Mouse (Mus musculus): Measurements from ENCODE around the gene Cd68.
"Not testable (repeated sequence)": the region's sequence is repeated elsewhere in the genome, so short reads cannot be mapped to it uniquely, and the experiment has no call there.

The Cd68 gene

DNA sequence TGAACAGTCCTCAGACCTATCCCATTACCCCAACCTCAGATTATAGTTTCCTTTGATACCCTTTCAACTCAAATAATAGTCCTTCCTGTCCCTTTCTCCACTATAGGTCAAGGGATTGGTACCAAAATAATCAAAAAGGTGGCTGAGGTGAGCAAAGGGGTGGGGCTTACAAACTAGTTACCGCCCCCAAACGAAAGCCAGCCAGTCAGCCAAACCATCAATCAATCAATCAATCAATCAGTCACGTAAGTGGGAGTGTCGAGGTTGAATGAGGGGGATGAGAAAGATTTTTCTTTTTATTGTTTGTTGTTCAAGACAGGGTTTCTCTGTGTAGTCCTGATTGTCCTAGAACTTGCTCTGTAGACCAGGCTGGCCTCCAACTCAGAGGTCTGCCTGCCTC is 42.9 kb downstream of the Cd68 start:
- DNase-seq (ENCODE audit: low spot score) = no peak

DNA sequence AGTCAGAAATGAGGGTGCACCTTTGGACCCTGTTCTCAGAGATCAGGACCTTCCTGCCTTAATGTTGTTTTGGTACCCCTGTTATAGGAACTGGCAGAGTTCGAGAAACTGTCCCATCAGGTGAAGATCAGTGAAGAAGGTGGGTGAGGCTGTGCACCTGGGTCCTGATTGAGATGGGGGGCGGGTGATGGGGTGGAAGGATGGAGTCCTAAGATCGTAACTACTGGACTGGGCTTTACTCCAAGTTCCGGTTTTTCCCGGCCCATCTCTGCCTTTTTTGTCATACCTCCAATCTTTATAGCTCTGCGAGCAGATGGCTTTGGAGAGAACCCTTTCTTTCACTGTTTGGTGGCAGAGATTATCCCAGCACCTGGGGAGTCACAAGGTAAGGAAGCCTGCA is 43.5 kb downstream of the Cd68 start:
- DNase-seq (ENCODE audit: low spot score) = no peak

DNA sequence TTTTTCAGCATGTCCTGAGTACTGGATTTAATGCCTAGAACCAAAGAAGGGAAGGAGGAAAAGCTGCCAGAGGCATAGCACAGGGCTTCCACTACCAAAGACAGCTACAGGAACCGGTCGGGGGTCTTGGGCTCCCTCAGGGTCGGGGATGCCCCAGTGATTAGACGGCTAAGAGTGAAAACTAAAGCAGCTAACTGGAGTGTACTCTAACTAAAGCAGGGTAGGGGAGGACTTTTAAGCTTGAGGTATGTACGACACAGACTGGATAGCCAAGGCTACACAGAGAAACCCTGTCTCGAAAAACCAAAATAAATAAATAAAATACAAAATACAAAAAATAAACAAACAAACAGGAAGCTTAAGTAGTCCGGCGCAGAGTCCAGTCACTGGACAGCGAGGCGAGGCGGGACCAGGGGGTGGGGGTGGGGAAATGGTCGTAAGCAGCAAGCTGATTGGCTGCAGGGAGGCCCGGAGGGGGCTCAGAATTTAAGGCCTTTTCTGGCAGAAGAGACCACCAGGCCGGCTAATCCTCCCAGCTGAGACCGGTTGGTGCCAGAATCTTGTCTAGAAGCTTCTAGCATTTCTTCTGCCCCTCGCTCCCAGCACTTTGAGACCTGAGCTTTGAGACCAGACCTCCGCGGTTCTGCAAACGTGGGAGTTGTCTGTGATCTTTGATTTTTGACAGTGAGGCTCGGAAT is 44.2 kb downstream of the Cd68 start, which contains the start of gene Sat2:
Gene Sat2, plus strand, starts transcription at position 454 of the 698 bp plus-strand sequence.
- no peak for DNase-seq (ENCODE audit: low spot score)

DNA sequence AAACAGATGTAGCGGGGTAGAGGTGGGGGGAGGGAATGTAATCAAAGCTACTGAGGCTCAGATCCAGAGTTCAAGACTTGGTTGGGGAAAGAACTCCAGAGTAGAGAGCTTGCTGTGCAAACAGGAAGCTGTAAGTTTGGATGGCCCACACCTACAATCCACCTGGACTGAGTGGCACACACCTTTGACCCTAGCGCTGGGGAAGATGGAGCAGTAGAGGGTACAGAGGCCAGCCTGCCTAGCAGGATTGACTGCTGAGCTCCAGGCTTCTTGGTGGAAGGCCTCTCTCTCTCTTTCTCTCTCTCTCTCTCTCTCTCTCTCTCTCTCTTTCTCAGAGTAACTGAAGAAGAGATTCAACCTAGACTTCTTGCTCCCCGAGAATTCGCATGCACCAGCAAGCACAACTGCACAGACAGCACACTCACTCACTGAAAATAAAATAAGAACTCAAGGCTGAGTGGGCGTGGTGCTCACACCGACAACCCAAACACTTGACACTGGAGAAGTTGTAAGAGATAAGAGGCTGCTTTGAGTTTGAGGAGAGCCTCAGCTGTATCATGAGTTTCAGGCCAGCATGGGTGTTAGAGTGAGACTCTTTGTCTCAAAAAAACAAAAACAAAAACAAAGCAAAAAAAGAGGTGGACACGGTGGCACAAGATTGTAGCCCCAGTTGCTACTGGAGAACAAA is 45.4 kb downstream of the Cd68 start:
- DNase-seq (ENCODE audit: low spot score) = no peak

DNA sequence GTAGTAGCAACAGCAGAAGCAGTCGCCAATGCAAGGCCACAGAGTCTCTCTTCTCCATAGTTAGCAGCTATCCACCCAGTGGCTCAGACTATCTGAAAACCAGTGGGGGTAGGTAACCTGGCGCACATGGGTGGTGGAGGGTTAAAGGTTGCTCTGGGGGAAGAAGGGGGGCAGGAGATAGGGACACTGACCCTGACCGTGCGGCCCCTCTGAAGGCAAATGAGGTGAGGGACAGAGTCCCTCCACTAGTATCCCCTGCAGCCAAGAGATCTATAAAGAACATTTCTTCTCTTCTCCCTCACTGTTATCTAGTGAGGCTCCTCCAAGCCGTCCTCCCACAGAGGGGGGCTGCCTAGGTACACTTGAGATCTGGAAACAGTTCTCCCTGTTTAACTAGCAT is 48.1 kb downstream of the Cd68 start, which contains the start of gene Shbg:
Gene Shbg, minus strand, starts transcription at position 101 of the 400 bp plus-strand sequence.
- DNase-seq (ENCODE audit: low spot score) = no peak

DNA sequence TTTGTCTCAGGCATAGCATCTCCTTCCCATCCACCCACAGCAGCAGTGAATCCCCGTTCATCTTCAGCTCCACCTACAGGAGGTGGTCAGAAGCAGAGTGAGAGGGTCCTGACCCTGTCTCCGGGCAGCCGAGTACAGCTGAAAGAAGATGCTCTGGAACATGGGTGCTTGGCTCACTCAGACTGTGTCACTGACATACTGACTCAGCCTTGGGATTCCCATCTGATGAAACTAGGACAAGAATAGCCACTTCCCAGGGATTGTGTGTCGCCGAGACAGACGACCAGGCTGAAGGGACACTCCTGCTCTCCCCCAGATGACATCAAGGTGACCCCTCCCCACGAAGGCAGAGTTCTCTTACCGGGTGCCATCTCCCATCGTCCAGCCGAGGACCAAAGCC is 49.2 kb downstream of the Cd68 start:
- DNase-seq (ENCODE audit: low spot score) = no peak

DNA sequence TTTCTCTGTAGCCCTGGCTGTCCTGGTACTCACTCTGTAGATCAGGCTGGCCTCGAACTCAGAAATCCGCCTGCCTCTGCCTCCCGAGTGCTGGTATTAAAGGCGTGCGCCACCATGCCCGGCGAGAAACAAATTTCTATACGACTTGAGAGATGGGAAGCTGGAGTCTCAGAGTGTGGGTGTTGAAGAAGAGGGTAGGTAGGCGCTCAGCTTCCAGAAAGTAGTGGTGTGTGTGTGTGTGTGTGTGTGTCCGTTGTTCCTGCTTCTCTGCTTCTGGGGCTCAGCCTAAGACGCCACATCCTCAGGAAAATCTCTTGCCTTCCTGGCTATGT is 51.7 kb downstream of the Cd68 start:
- DNase-seq (ENCODE audit: low spot score) = not testable (repeated sequence)

Measured in spleen, adult 12 weeks (tissue).